Mouse (Mus musculus): ENCODE measurements around the gene Wdcp. TPM values are rescaled to one million over a fixed set of nuclear protein-coding genes. Genes with fewer than 3 reads are reported as not detected.
"Not testable (repeated sequence)": the region's sequence is repeated elsewhere in the genome, so short reads cannot be mapped to it uniquely, and the experiment has no call there.

The Wdcp gene
- 28.7 and 31.0 TPM in 2 replicates for polyA plus RNA-seq (2014; fragmentation: Nextera tagmentation; extraction: Ambion mirVana)

GRCm38 (mm10) chr12:4842890-4843597 is at the start of gene Wdcp:
Gene Wdcp, plus strand, starts transcription at chr12:4843303.
- DNase-seq (ENCODE audit: low spot score) (peak; percentile 86), ATAC-seq (replicated peaks; ENCODE audit: low FRiP score) (peak; percentile 88)
- H3K9me3 ChIP-seq (ENCODE audit: control insufficient read depth, low read length) = no peaks in the 10 kb centered on the region
- peak within 1 kb of the TSS; percentile 67 for H3K4me3 ChIP-seq (ENCODE audit: low read depth, low read length)
- H3K4me1 ChIP-seq (replicated peaks; ENCODE audit: control insufficient read depth, insufficient read depth, low read length) = peaks cover 19% of the 10 kb centered on the region
- under 1% methylated on average over 30 of the region's 30 CpGs for WGBS
- H3K36me3 ChIP-seq (ENCODE audit: control insufficient read depth, insufficient read depth, low read length) = no peaks in the 10 kb centered on the region; the same call in 1 of the 2 replicates
- H3K9ac ChIP-seq (ENCODE audit: low read depth, low read length) = peak within 1 kb of the TSS; percentile 57
- 0 out of 2 replicates have a peak within 1 kb of the TSS, but pooled peaks have one; percentile 46 for H3K27ac ChIP-seq (ENCODE audit: low read depth, low read length)
- no peaks in the 10 kb centered on the region for H3K27me3 ChIP-seq (replicated peaks; ENCODE audit: control insufficient read depth, insufficient read depth, low read length)
- H3K4me2 ChIP-seq = peak within 1 kb of the TSS; percentile 99

GRCm38 (mm10) chr12:4793718-4794117 is 49.4 kb upstream of the Wdcp start:
- Histone ChIP-seq H3K27me3 (replicated peaks; ENCODE audit: control insufficient read depth, insufficient read depth, low read length) (no peaks in the 10 kb centered on the region), H3K27ac (ENCODE audit: low read depth, low read length) (no peak overlapping the region), H3K4me3 (ENCODE audit: low read depth, low read length) (no peak overlapping the region), H3K9me3 (ENCODE audit: control insufficient read depth, low read length) (no peaks in the 10 kb centered on the region), H3K36me3 (ENCODE audit: control insufficient read depth, insufficient read depth, low read length) (no peaks in the 10 kb centered on the region), H3K4me1 (replicated peaks; ENCODE audit: control insufficient read depth, insufficient read depth, low read length) (no peaks in the 10 kb centered on the region), H3K4me2 (no peak overlapping the region), H3K9ac (ENCODE audit: low read depth, low read length) (no peak overlapping the region)
- ATAC-seq (replicated peaks; ENCODE audit: low FRiP score) = 0 out of 2 replicates have a peak, but pooled peaks have one; percentile 26
- WGBS = 60% methylated on average over 1 of the region's 1 CpGs
- no peak for DNase-seq (ENCODE audit: low spot score)

DNA sequence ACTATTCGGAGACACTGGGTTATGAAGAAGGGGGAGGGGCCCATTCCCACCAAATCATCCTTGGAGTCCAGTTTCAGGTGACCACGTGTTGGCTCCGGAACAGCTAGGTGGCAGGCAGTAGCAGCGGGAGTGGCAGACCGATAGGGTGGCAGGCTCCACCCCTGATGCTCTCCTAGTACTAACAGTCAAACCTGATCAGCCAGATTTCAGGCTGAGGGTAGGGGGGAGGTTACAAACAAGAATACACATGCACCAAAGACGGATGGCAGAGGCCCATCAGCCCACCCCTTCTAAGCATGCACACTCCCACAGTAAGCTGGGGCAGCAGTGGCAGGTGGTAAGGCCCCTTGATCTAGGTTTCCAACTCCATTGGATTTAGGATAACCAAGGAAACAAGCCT is 45.6 kb upstream of the Wdcp start:
- not testable (repeated sequence) for H3K27ac ChIP-seq (ENCODE audit: low read depth, low read length); ATAC-seq (replicated peaks; ENCODE audit: low FRiP score); H3K9ac ChIP-seq (ENCODE audit: low read depth, low read length); H3K4me1 ChIP-seq (replicated peaks; ENCODE audit: control insufficient read depth, insufficient read depth, low read length); DNase-seq (ENCODE audit: low spot score); H3K4me3 ChIP-seq (ENCODE audit: low read depth, low read length); H3K9me3 ChIP-seq (ENCODE audit: control insufficient read depth, low read length); H3K36me3 ChIP-seq (ENCODE audit: control insufficient read depth, insufficient read depth, low read length); H3K27me3 ChIP-seq (replicated peaks; ENCODE audit: control insufficient read depth, insufficient read depth, low read length); H3K4me2 ChIP-seq
- 71% methylated on average over 6 of the region's 6 CpGs for WGBS

- no peaks in the 10 kb centered on the region for H3K4me1 ChIP-seq (replicated peaks; ENCODE audit: control insufficient read depth, insufficient read depth, low read length)
- H3K4me3 ChIP-seq (ENCODE audit: low read depth, low read length) = no peak overlapping the region
- 72% methylated on average over 4 of the region's 4 CpGs for WGBS
- H3K9ac ChIP-seq (ENCODE audit: low read depth, low read length) = no peak overlapping the region
- ATAC-seq (replicated peaks; ENCODE audit: low FRiP score) (no peak), DNase-seq (ENCODE audit: low spot score) (no peak)
- H3K36me3 ChIP-seq (ENCODE audit: control insufficient read depth, insufficient read depth, low read length) = no peaks in the 10 kb centered on the region
- no peak overlapping the region for H3K4me2 ChIP-seq
- no peaks in the 10 kb centered on the region for H3K27me3 ChIP-seq (replicated peaks; ENCODE audit: control insufficient read depth, insufficient read depth, low read length)
- no peak overlapping the region for H3K27ac ChIP-seq (ENCODE audit: low read depth, low read length)
- no peaks in the 10 kb centered on the region for H3K9me3 ChIP-seq (ENCODE audit: control insufficient read depth, low read length)
Observed at GRCm38 (mm10) chr12:4811036-4811435, 32.1 kb upstream of the Wdcp start.

DNA sequence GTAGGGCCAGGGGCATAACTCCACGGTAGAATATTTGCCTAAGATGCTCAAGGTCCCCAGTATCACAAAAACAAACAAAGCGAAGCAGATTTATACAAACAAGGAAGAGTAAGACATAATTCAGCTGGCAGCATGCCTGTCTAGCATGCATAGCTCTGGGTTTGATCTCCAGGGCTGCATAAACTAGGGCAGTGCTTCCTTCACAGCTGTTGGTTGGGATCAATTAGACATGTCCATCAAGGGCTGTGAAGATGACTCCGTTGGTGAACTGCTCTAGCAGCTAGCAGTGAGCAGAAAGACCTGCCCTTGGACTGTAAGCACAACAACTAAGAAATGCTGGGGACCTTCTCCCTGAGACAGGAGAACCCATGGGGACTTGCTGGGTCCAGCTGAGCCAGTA is 31.4 kb upstream of the Wdcp start:
- ATAC-seq (replicated peaks; ENCODE audit: low FRiP score) (no peak), DNase-seq (ENCODE audit: low spot score) (no peak)
- no peaks in the 10 kb centered on the region for H3K9me3 ChIP-seq (ENCODE audit: control insufficient read depth, low read length)

DNA sequence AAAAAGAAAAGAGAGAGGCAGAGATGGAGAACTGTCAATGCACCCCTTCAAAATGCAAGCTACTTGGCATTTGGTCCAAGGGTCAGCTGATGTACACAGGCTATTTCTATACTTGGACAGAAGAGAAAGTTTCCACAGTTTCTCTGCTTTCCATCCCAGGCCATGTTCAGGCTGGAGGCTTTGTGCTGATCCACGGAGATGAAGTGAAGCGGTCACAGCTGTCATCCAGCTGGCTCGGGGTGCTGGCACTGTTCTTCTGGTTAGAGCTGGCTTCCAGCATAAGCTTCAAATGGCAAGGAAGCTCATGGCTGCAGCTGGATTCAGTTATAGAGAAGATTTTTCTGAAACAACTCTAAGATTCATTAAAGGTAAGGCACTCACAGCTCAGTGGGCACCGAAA is 29.5 kb upstream of the Wdcp start:
- ATAC-seq (replicated peaks; ENCODE audit: low FRiP score) (no peak), DNase-seq (ENCODE audit: low spot score) (no peak)
- no peaks in the 10 kb centered on the region for H3K9me3 ChIP-seq (ENCODE audit: control insufficient read depth, low read length)
- H3K36me3 ChIP-seq (ENCODE audit: control insufficient read depth, insufficient read depth, low read length) = no peaks in the 10 kb centered on the region
- WGBS = 85% methylated on average over 4 of the region's 4 CpGs
- no peak overlapping the region for H3K9ac ChIP-seq (ENCODE audit: low read depth, low read length)
- H3K4me3 ChIP-seq (ENCODE audit: low read depth, low read length) = no peak overlapping the region
- H3K27ac ChIP-seq (ENCODE audit: low read depth, low read length) = no peak overlapping the region
- H3K27me3 ChIP-seq (replicated peaks; ENCODE audit: control insufficient read depth, insufficient read depth, low read length) = no peaks in the 10 kb centered on the region
- no peak overlapping the region for H3K4me2 ChIP-seq
- peaks cover 4% of the 10 kb centered on the region for H3K4me1 ChIP-seq (replicated peaks; ENCODE audit: control insufficient read depth, insufficient read depth, low read length)

More for the DNA sequence above, 31.4 kb upstream of the Wdcp start:
- Histone ChIP-seq H3K4me2 (no peak overlapping the region), H3K27ac (ENCODE audit: low read depth, low read length) (no peak overlapping the region), H3K4me3 (ENCODE audit: low read depth, low read length) (no peak overlapping the region), H3K27me3 (replicated peaks; ENCODE audit: control insufficient read depth, insufficient read depth, low read length) (no peaks in the 10 kb centered on the region), H3K9ac (ENCODE audit: low read depth, low read length) (no peak overlapping the region), H3K36me3 (ENCODE audit: control insufficient read depth, insufficient read depth, low read length) (no peaks in the 10 kb centered on the region), H3K4me1 (replicated peaks; ENCODE audit: control insufficient read depth, insufficient read depth, low read length) (peaks cover 4% of the 10 kb centered on the region; the same call in 1 of the 2 replicates)
- 57% methylated on average over 3 of the region's 3 CpGs for WGBS

GRCm38 (mm10) chr12:4816680-4817360 is 26.3 kb upstream of the Wdcp start:
- peak overlapping the region; percentile 80 for H3K27ac ChIP-seq (ENCODE audit: low read depth, low read length)
- H3K4me3 ChIP-seq (ENCODE audit: low read depth, low read length) = peak overlapping the region; percentile 66
- peak overlapping the region; percentile 77 for H3K4me2 ChIP-seq
- ATAC-seq (replicated peaks; ENCODE audit: low FRiP score) (peak; percentile 66; the same call in 1 of the 2 replicates), DNase-seq (ENCODE audit: low spot score) (no peak)
- no peaks in the 10 kb centered on the region for H3K9me3 ChIP-seq (ENCODE audit: control insufficient read depth, low read length)
- H3K9ac ChIP-seq (ENCODE audit: low read depth, low read length) = peak overlapping the region; percentile 73
- H3K27me3 ChIP-seq (replicated peaks; ENCODE audit: control insufficient read depth, insufficient read depth, low read length) = no peaks in the 10 kb centered on the region
- H3K36me3 ChIP-seq (ENCODE audit: control insufficient read depth, insufficient read depth, low read length) = peaks cover 3% of the 10 kb centered on the region
- 9% methylated on average over 24 of the region's 24 CpGs for WGBS
- peaks cover 4% of the 10 kb centered on the region for H3K4me1 ChIP-seq (replicated peaks; ENCODE audit: control insufficient read depth, insufficient read depth, low read length)

GRCm38 (mm10) chr12:4817361-4818101 is 25.6 kb upstream of the Wdcp start, which contains the start of gene Sf3b6:
Gene Sf3b6, plus strand, starts transcription at chr12:4817544.
- Histone ChIP-seq H3K9me3 (ENCODE audit: control insufficient read depth, low read length) (no peaks in the 10 kb centered on the region), H3K4me2 (peak within 1 kb of the TSS; percentile 80), H3K4me3 (ENCODE audit: low read depth, low read length) (peak within 1 kb of the TSS; percentile 66), H3K27ac (ENCODE audit: low read depth, low read length) (peak within 1 kb of the TSS; percentile 80), H3K4me1 (replicated peaks; ENCODE audit: control insufficient read depth, insufficient read depth, low read length) (peaks cover 4% of the 10 kb centered on the region), H3K27me3 (replicated peaks; ENCODE audit: control insufficient read depth, insufficient read depth, low read length) (no peaks in the 10 kb centered on the region), H3K36me3 (ENCODE audit: control insufficient read depth, insufficient read depth, low read length) (peaks cover 6% of the 10 kb centered on the region), H3K9ac (ENCODE audit: low read depth, low read length) (peak within 1 kb of the TSS; percentile 74)
- ATAC-seq (replicated peaks; ENCODE audit: low FRiP score) (peak; percentile 97), DNase-seq (ENCODE audit: low spot score) (peak; percentile 97)
- WGBS = under 1% methylated on average over 49 of the region's 49 CpGs

All from liver, embryonic 11.5 days (tissue).